Mouse (Mus musculus) embryonic fibroblast, embryonic 13.5 days (primary cell): ENCODE data around the gene Fam217a.

Source experiments
- CTCF ChIP-seq: IDR thresholded peaks from 2 replicates; pipeline ENCODE4 v1.5.1; 2011; ENCODE audit warnings: mild to moderate bottlenecking, control low read depth, low read length, moderate library complexity, borderline replicate concordance; ENCODE audit not compliant: insufficient read depth
- POLR2A ChIP-seq: IDR thresholded peaks from 2 replicates; pipeline ENCODE4 v1.6.1; 2011; ENCODE audit warnings: low read depth, mild to moderate bottlenecking, control low read depth, low read length, moderate library complexity

DNA sequence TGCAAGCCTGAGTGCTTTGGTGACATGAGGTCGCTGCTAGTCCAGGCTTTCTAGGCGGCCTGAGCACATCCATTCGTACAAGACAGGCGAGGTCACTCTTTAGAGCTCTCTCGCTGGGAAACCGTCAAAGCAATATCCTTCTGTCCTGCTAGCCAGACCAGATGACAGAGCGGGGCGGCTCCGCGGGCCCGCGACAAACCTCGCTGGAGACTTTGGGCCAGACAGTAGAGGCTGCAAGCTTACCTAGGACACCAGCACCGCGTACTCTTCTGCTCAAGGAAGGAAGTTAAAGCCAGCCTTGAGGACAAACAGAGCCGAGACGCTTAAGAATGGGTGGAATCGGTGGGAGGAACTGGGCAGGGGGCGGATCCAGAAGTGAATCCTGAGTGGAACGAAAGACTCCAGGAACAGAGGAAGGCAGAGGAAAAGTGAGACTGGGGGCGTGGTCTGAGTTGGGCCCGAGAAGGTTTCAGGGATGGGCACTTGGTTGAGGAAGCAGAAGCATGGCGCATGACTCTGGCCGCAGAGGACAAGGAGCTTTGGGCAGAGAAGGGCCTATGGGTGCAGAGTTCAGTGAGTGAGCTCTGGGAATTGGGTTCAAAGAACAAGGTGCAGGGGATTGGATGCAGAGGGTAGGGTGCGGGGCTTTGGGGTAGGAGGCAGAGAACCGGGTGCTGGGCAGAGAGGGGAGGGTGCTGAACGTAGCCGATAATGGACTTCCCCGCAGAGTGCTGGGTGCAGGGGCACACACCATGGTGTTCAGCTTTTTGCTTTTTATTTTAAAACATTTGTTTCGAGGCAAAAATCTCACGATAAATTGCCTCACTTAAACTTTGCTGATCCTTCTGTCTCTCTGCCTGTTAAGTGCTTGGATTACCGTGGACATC, 39.6 kb upstream of the Fam217a start, which contains the start of gene Eci3:
- TF ChIP-seq CTCF (no peak), POLR2A (no peak)
